Mouse (Mus musculus) kidney, postnatal 14 days (tissue): ENCODE results near the gene D130052B06Rik.

Experiments used
- DNase-seq: peaks from one replicate; pipeline ENCODE4 v3.0.0; 2022; ENCODE audit warnings: mixed read lengths

Gene D130052B06Rik

GRCm38 (mm10) chr11:33668376-33668775, 69.3 kb downstream of the D130052B06Rik start:
- DNase-seq, result no peak

GRCm38 (mm10) chr11:33670105-33670965, 71.2 kb downstream of the D130052B06Rik start:
- DNase-seq, result no peak
